Mouse (Mus musculus) ES-E14 (cell line): ENCODE results near the gene Msmb. TPM values are rescaled to one million over a fixed set of nuclear protein-coding genes. Genes with fewer than 3 reads are reported as not detected.

Experiments used
- DNase-seq: peaks from one replicate; pipeline ENCODE4 v3.0.0-alpha.2; 2013; ENCODE audit warnings: low read depth, low spot score
- H3K27ac ChIP-seq: 2 replicates; pipeline ENCODE4 v1.5.1; 2012; ENCODE audit warnings: low read depth, mild to moderate bottlenecking, low read length, moderate library complexity, mixed read lengths; ENCODE audit not compliant: poor library complexity, insufficient read depth, severe bottlenecking
- H3K36me3 ChIP-seq: 2 replicates; pipeline ENCODE4 v1.6.1; 2012; ENCODE audit warnings: mild to moderate bottlenecking, low read length, moderate library complexity, mixed read lengths; ENCODE audit not compliant: control insufficient read depth, poor library complexity, insufficient read depth, severe bottlenecking
- H3K4me1 ChIP-seq, 2 experiments: fragments of 150-350 bp in 1 of 2; sonication (generic) in 1 of 2; 2 replicates each; pipeline ENCODE4 v1.6.1; 2012; ENCODE audit warnings: low read length in 2 of 2, mild to moderate bottlenecking in 1 of 2, mixed read lengths in 1 of 2; ENCODE audit not compliant: control insufficient read depth in 2 of 2, insufficient read depth in 2 of 2, poor library complexity in 1 of 2
- H3K4me3 ChIP-seq, 2 experiments: fragments of 150-350 bp in 1 of 2; sonication (generic) in 1 of 2; 2 replicates each; pipeline ENCODE4 v1.5.1; 2012; ENCODE audit warnings: low read length in 2 of 2, low read depth in 1 of 2, mild to moderate bottlenecking in 1 of 2, mixed read lengths in 1 of 2; ENCODE audit not compliant: insufficient read depth in 1 of 2, poor library complexity in 1 of 2, severe bottlenecking in 1 of 2
- H3K9ac ChIP-seq: 2 replicates; pipeline ENCODE4 v1.6.1; 2012; ENCODE audit warnings: low read depth, mild to moderate bottlenecking, low read length, mixed read lengths; ENCODE audit not compliant: poor library complexity, insufficient read depth, severe bottlenecking
- H3K9me3 ChIP-seq: fragments of 150-350 bp; sonication (generic); 2 replicates; pipeline ENCODE4 v1.6.1; 2012; ENCODE audit warnings: low read depth, mild to moderate bottlenecking, low read length; ENCODE audit not compliant: control insufficient read depth, insufficient read depth
- CHD2 ChIP-seq: IDR thresholded peaks from 2 replicates; pipeline ENCODE4 v1.6.1; 2014; ENCODE audit warnings: mild to moderate bottlenecking, low read depth, low read length, inconsistent platforms
- HCFC1 ChIP-seq: IDR thresholded peaks from 2 replicates; pipeline ENCODE4 v1.6.1; 2012; ENCODE audit warnings: low read length, inconsistent platforms, borderline replicate concordance; ENCODE audit not compliant: insufficient read depth
- MAFK ChIP-seq: IDR thresholded peaks from 2 replicates; pipeline ENCODE4 v1.6.1; 2014; ENCODE audit warnings: mild to moderate bottlenecking, low read depth, low read length, inconsistent platforms; ENCODE audit not compliant: insufficient read depth
- ZC3H11A ChIP-seq: IDR thresholded peaks from 2 replicates; pipeline ENCODE4 v1.6.1; 2012; ENCODE audit warnings: low read depth, mild to moderate bottlenecking, inconsistent platforms, low read length, borderline replicate concordance
- ZNF384 ChIP-seq: IDR thresholded peaks from 2 replicates; pipeline ENCODE4 v1.6.1; 2012; ENCODE audit warnings: low read depth, low read length, inconsistent platforms
- in situ Hi-C, 2 experiments: fragments of 600-800 bp; cut with MboI; formaldehyde crosslinking; loops; one replicate each; pipeline ENCODE4 v1.15.1; 2025; ENCODE audit warnings: low sequenced_read_pairs in 2 of 2, inconsistent platforms in 1 of 2; ENCODE audit not compliant: unreplicated experiment in 2 of 2
- total RNA-seq: library from RNA; depleted of rRNA; stranded (reverse); fragments of 300-350 nt; gene quantifications from 2 replicates; pipeline ENCODE4 v1.2.3, GENCODE M21; 2012

Msmb gene
- total RNA-seq, 1 experiment: not detected

DNA sequence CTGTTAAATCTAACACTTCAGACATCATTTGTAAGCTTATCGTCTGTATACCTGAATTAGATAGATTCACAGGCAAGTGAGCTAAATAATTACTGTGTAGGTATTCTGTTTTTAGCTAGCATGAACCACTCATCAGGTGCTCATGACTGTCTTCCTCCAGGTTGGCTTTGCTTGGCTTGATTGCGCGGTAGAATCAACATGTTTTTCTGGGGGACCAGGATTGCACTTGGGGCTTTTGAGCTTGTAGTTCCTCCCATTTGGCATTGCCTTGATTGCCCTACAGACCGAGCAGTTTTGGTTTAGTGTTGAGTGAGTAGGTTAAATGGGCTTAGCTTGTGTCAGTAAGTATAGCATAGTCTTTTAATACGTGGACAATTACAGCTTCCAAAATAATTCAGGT, 20.4 kb downstream of the Msmb start:
- no peak overlapping the region for H3K9ac ChIP-seq
- no peak overlapping the region for H3K27ac ChIP-seq
- no peaks in the 10 kb centered on the region for H3K9me3 ChIP-seq
- no peaks in the 10 kb centered on the region for H3K36me3 ChIP-seq
- H3K4me1 ChIP-seq: peaks cover 6 to 10% of the 10 kb centered on the region in 2 experiments; a peak in 2 of 4 replicates
- in situ Hi-C loops: no loop called here
- H3K4me3 ChIP-seq: no peak overlapping the region
- no peak for DNase-seq
- TF ChIP-seq ZC3H11A (no peak), HCFC1 (no peak), ZNF384 (no peak), CHD2 (no peak), MAFK (no peak)

DNA sequence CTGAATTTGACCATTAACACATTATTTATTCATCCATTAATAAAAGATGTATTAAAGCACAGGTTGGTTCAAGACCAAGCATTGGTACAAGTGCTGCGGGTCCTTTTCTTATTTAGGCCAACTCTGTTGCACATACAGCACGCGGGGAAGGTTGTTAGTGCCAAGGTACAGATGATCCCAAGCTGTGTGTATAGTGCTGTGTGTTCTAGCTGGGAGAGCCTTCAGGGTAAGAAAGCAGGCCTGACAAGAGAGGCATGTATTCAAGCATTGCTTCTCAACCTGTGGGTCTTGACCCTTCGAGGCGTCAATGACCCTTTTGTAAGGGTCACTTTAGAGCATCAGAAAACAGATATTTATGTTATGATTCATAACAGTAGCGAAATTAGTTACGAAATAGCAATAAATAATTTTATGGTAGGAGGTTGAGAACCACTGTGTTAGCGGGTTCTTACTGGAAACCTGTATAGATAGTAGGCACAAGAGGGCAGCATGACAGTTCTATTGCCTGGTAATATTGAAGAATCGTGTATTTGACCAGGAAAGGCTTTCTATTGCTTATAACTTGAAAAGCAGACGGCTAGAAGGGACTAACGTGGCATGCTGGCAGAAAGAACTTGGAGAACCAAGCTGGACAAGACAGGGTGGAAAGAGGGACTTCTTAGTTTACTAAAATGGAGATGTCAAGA, 21.5 kb downstream of the Msmb start:
- H3K27ac ChIP-seq: no peak overlapping the region
- H3K9me3 ChIP-seq: no peaks in the 10 kb centered on the region
- no peak for DNase-seq
- no peaks in the 10 kb centered on the region for H3K36me3 ChIP-seq
- in situ Hi-C loops: no loop called here
- TF ChIP-seq ZNF384: no peak
- no peak for TF ChIP-seq HCFC1
- TF ChIP-seq MAFK: no peak
- TF ChIP-seq ZC3H11A: no peak
- TF ChIP-seq CHD2: no peak
- peaks cover 7 to 10% of the 10 kb centered on the region in 2 experiments; a peak in 2 of 4 replicates for H3K4me1 ChIP-seq
- no peak overlapping the region for H3K9ac ChIP-seq
- H3K4me3 ChIP-seq: no peak overlapping the region

DNA sequence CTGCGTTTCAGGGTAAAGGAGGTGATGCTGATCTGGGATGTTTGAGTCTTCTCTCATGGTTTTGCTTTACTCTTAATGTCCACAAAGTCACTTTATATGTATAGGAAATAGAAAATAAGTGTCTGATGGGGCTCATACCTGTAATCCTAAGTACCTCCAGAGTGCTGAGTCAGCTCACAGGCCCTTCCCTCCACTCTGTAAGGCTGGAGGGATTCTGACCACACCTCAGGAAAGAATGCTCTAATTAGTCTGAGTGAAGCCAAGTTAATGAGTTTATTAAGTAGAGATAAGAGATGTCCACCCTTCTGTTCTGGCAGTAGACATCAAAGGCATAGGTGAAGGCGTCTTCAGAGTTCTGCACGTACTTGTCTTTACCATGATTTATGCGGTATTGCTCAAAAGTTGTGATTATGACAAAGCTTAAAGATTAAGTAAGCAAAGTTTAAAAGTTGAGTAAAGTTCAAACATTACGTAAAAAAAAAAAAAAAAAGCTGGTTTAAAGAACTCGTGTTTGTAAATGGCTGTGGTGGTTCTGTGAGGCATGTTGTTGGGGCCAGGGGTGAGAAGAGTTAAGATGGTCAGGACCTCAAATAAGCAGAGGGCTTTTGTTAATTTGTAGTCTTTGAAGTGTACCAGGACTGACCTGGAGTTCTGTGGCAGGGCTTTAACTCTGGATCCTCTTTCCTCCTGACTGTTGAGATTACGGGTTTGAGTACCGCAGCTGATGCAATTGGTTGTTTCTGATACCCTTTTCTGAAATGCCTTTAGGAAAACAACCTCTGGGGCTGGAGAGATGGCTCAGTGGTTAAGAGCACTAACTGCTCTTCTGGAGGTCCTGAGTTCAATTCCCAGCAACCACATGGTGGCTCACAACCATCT, 22.6 kb downstream of the Msmb start:
- H3K36me3 ChIP-seq: no peaks in the 10 kb centered on the region
- in situ Hi-C loops: no loop called here
- no peak overlapping the region; the same call in 1 of the 2 replicates for H3K27ac ChIP-seq
- TF ChIP-seq ZC3H11A (no peak), MAFK (peak; percentile 91), CHD2 (no peak), HCFC1 (no peak), ZNF384 (no peak)
- DNase-seq: no peak
- H3K4me1 ChIP-seq: peaks cover 7 to 8% of the 10 kb centered on the region in 2 experiments; a peak in 2 of 4 replicates
- H3K9ac ChIP-seq: no peak overlapping the region
- no peaks in the 10 kb centered on the region for H3K9me3 ChIP-seq
- H3K4me3 ChIP-seq: peak overlapping the region in 1 of 2 experiments; percentile 67; a peak in 1 of 4 replicates

DNA sequence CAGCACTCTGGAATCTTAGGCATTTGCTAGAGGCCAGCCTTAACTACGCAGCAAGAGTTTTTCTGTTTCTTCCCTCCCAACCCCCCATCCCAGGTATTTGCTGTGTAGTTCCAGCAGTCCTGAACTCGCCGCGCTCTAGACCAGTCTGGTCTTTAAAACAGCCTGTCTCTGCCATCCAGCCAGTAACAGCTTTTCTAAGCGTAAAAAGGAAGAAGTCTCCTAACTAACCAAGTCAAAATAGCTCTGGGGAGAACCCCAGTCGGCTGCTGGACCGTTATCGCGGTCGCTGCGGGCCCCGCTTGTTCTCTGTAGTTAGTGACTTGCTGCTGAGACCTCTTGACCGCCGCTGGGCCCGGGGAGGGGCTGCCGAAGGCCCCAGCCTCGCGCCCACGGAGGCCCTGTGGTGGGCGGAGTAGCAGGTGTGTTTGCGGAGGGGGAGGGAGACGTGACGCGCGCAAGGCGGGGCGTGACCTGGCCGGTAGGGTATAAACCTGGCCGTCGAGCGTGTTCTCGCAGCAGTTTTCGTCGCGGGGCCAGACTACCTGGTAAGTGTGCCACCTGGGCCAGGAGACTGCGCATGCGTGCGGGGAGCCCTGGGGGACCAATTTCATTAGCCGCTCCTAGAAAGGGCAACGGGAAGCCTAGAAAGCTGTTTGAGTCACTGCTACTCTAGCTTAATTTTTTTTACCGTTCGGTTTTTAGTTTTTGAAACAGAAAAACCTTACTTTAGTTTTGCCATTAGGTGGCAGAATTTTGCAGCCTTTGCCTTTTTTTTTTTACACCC, 23.6 kb downstream of the Msmb start:
- peak; percentile 90 for DNase-seq
- Histone ChIP-seq H3K27ac (peak overlapping the region; percentile 80), H3K9ac (peak overlapping the region; percentile 66), H3K36me3 (no peaks in the 10 kb centered on the region), H3K4me1 (peaks cover 7 to 8% of the 10 kb centered on the region in 2 experiments; a peak in 2 of 4 replicates), H3K4me3 (peak overlapping the region; percentile 60 to 67), H3K9me3 (no peaks in the 10 kb centered on the region)
- TF ChIP-seq ZNF384 (peak; percentile 73), HCFC1 (0 out of 2 replicates have a peak, but pooled peaks have one; percentile 51), CHD2 (no peak), ZC3H11A (no peak), MAFK (peak; percentile 3; the same call in 1 of the 2 replicates)
- in situ Hi-C loops: no loop called here
